In genomic region chr2:93597145-93597544, GRCm38 (mm10) we compare ENCODE assay signal across 33 mouse cellular contexts. TPM values are rescaled to one million over a fixed set of nuclear protein-coding genes. Genes with fewer than 3 reads are reported as not detected.
A peak's percentile ranks its signal among the peaks of the same experiment; 100 is the strongest.
DNase-seq lines count a peak whose midpoint lies in the region; ATAC-seq lines count a peak whose summit lies in the region.
"Had no signal": no experiment of that assay in that cellular context is flagged by ENCODE, and none has a peak within 500 bp of the region (broad histone marks: within the 10 kb centered on the region; RNA-seq: fewer than 3 reads in every experiment).

No protein-coding gene starts in this region.

- no peak overlapping the region for H3K4me2 ChIP-seq in embryonic facial prominence, embryonic 11.5 days (ENCODE audit: low read depth, low read length)
- H3K4me2 ChIP-seq in limb, embryonic 15.5 days: no peak overlapping the region
- H3K4me2 ChIP-seq: hindbrain, embryonic 15.5 days; kidney, embryonic 15.5 days; lung, embryonic 14.5 days; midbrain, embryonic 15.5 days; neural tube, embryonic 15.5 days; stomach, embryonic 15.5 days had no signal

- no peak for ATAC-seq in embryonic facial prominence, embryonic 11.5 days (replicated peaks; ENCODE audit: insufficient number of reproducible peaks, low FRiP score, low TSS enrichment, low read depth)
- ATAC-seq in limb, embryonic 15.5 days (ENCODE audit: insufficient number of reproducible peaks, low FRiP score, low TSS enrichment, low read depth): no peak
- ATAC-seq: forebrain, embryonic 16.5 days; inflammation-experienced regulatory T-cells, adult 6 months; midbrain, embryonic 15.5 days had no signal

- peaks cover 7% of the 10 kb centered on the region for H3K4me1 ChIP-seq in embryonic facial prominence, embryonic 11.5 days (ENCODE audit: control insufficient read depth, insufficient read depth, low read length)
- H3K4me1 ChIP-seq in limb, embryonic 15.5 days: peaks cover 21% of the 10 kb centered on the region
- H3K4me1 ChIP-seq: hindbrain, embryonic 15.5 days; neural tube, embryonic 15.5 days; stomach, embryonic 15.5 days had no signal

- no peaks in the 10 kb centered on the region for H3K36me3 ChIP-seq in embryonic facial prominence, embryonic 11.5 days (replicated peaks; ENCODE audit: control insufficient read depth, insufficient read depth, low read depth, low read length)
- no peaks in the 10 kb centered on the region for H3K36me3 ChIP-seq in limb, embryonic 15.5 days
- H3K36me3 ChIP-seq: G1E; hindbrain, embryonic 10.5 days; hindbrain, embryonic 15.5 days; kidney, embryonic 15.5 days; midbrain, embryonic 15.5 days; neural tube, embryonic 15.5 days; stomach, embryonic 15.5 days had no signal

- H3K9me3 ChIP-seq in embryonic facial prominence, embryonic 11.5 days (replicated peaks; ENCODE audit: control insufficient read depth, low read length): no peaks in the 10 kb centered on the region
- H3K9me3 ChIP-seq in limb, embryonic 15.5 days: no peaks in the 10 kb centered on the region
- H3K9me3 ChIP-seq: G1E; hindbrain, embryonic 10.5 days; hindbrain, embryonic 15.5 days; kidney, embryonic 15.5 days; midbrain, embryonic 15.5 days; neural tube, embryonic 15.5 days; stomach, embryonic 15.5 days had no signal

- H3K27ac ChIP-seq in embryonic facial prominence, embryonic 11.5 days (replicated peaks; ENCODE audit: low read depth, low read length): peak overlapping the region; percentile 63
- 0 out of 2 replicates have a peak overlapping the region, but pooled peaks have one; percentile 47 for H3K27ac ChIP-seq in limb, embryonic 15.5 days
- H3K27ac ChIP-seq: hindbrain, embryonic 10.5 days; hindbrain, embryonic 15.5 days; kidney, embryonic 15.5 days; liver, embryonic 14.5 days; midbrain, embryonic 15.5 days; neural tube, embryonic 15.5 days; stomach, embryonic 15.5 days had no signal

- H3K4me3 ChIP-seq in embryonic facial prominence, embryonic 11.5 days (ENCODE audit: low read depth, low read length): no peak overlapping the region
- no peak overlapping the region for H3K4me3 ChIP-seq in limb, embryonic 15.5 days
- H3K4me3 ChIP-seq: hindbrain, embryonic 10.5 days; hindbrain, embryonic 15.5 days; kidney, embryonic 15.5 days; midbrain, embryonic 15.5 days; neural tube, embryonic 15.5 days; stomach, embryonic 15.5 days had no signal

- DNase-seq in embryo, embryonic 11 days: peak; percentile 39
- DNase-seq in embryo, embryonic 10 days (ENCODE audit: low spot score): no peak
- DNase-seq in embryonic facial prominence, embryonic 11.5 days (ENCODE audit: low spot score): peak; percentile 86
- peak; percentile 32 for DNase-seq in forelimb bud, embryonic 11.5 days (ENCODE audit: low read depth, low spot score)
- no peak for DNase-seq in cerebellum, adult 11 months
- no peak for DNase-seq in urinary bladder, postnatal 10 days (ENCODE audit: low spot score)
- DNase-seq: adrenal gland, adult 8-10 months; cerebellum, adult 9-11 months; heart, postnatal 14 days; kidney, adult 18-20 months; layer of hippocampus, adult 9-11 months; liver; lung, embryonic 14.5 days; lung, postnatal 14 days; retina, postnatal 1 day; right cerebral cortex, postnatal 14 days; thymus, postnatal 14 days had no signal

- H3K9ac ChIP-seq in embryonic facial prominence, embryonic 11.5 days (replicated peaks; ENCODE audit: low read length): no peak overlapping the region
- H3K9ac ChIP-seq in limb, embryonic 15.5 days: no peak overlapping the region
- H3K9ac ChIP-seq: hindbrain, embryonic 15.5 days; kidney, embryonic 15.5 days; liver, embryonic 14.5 days; lung, embryonic 14.5 days; midbrain, embryonic 15.5 days; neural tube, embryonic 15.5 days; stomach, embryonic 15.5 days had no signal

- WGBS in embryonic facial prominence, embryonic 11.5 days: 38% methylated on average over 11 of the region's 11 CpGs
- WGBS in limb, embryonic 15.5 days: 31% methylated on average over 11 of the region's 11 CpGs

- H3K27me3 ChIP-seq in embryonic facial prominence, embryonic 11.5 days (ENCODE audit: control insufficient read depth, insufficient read depth, low read length): no peaks in the 10 kb centered on the region
- H3K27me3 ChIP-seq in limb, embryonic 15.5 days: peaks cover 18% of the 10 kb centered on the region
- H3K27me3 ChIP-seq: hindbrain, embryonic 15.5 days; midbrain, embryonic 15.5 days; stomach, embryonic 15.5 days had no signal

RNA-seq across cellular contexts. Expression of gene Gm10803, which starts 36.8 kb away (rescaled TPM):
- polyA plus RNA-seq in embryonic facial prominence, embryonic 11.5 days (2014; fragmentation: Nextera tagmentation; extraction: Ambion mirVana): not detected in 2 replicates
- polyA plus RNA-seq in limb, embryonic 15.5 days (2015; fragmentation: Nextera tagmentation; extraction: Ambion mirVana): not detected in 2 replicates
- polyA plus RNA-seq: forebrain, embryonic 16.5 days; G1E; gonadal fat pad, adult 2 months; heart, embryonic 14.5 days; hindbrain, embryonic 10.5 days; hindbrain, embryonic 15.5 days; inflammation-experienced regulatory T-cells, adult 6 months; kidney, embryonic 15.5 days; large intestine, adult 2 months; liver, embryonic 14.5 days; lung, embryonic 14.5 days; midbrain, embryonic 15.5 days; neural tube, embryonic 15.5 days; small intestine, adult 2 months; stomach, embryonic 15.5 days; urinary bladder, adult 2 months had no signal

RNA-seq across cellular contexts. Expression of gene Alx4, which starts 45.0 kb away (rescaled TPM):
- polyA plus RNA-seq in embryonic facial prominence, embryonic 11.5 days (2014; fragmentation: Nextera tagmentation; extraction: Ambion mirVana): 16.7 and 17.3 TPM in 2 replicates
- polyA plus RNA-seq in limb, embryonic 15.5 days (2015; fragmentation: Nextera tagmentation; extraction: Ambion mirVana): 2.1 and 2.4 TPM in 2 replicates
- polyA plus RNA-seq: G1E; small intestine, adult 2 months had no signal

Comparison
In these comparisons a context has a peak if more than half of its experiments do, and no peak if none do; other contexts are left out.
1. DNase-seq: peak in embryo, embryonic 11 days (single experiment), embryonic facial prominence, embryonic 11.5 days (single experiment) and forelimb bud, embryonic 11.5 days (single experiment); none in embryo, embryonic 10 days (single experiment), cerebellum, adult 11 months (single experiment) and urinary bladder, postnatal 10 days (single experiment).